Mouse (Mus musculus): Measurements from ENCODE around the gene Vmn2r23. TPM values are rescaled to one million over a fixed set of nuclear protein-coding genes. Genes with fewer than 3 reads are reported as not detected.
"Not testable (repeated sequence)": the region's sequence is repeated elsewhere in the genome, so short reads cannot be mapped to it uniquely, and the experiment has no call there.

Gene Vmn2r23
- not detected in 3 replicates for total RNA-seq (2017)

DNA sequence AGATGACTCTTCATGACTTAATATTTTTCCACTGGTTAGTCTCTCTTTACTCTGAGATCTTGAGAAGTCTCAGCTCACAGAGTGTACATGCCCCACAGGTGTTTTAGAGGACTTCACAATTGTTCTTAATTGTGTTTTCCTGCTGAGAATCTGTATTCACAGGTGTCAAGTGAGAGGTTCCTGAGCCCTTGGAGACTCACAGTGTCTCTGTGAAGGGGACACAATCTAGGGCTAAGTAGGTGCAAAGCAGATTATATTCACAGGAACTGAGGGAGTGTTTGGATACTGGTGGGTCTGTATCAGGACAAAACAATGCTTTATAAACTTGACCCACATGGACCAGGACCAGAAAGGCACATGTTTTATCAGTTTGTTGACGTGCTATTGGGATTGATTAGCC is at the start of gene Vmn2r23:
Vmn2r23 (plus strand) TSS at position 301 of the 400 bp plus-strand sequence.
- no peak for ATAC-seq (replicated peaks; ENCODE audit: insufficient number of reproducible peaks, low FRiP score, low TSS enrichment, poor library complexity, severe bottlenecking)

DNA sequence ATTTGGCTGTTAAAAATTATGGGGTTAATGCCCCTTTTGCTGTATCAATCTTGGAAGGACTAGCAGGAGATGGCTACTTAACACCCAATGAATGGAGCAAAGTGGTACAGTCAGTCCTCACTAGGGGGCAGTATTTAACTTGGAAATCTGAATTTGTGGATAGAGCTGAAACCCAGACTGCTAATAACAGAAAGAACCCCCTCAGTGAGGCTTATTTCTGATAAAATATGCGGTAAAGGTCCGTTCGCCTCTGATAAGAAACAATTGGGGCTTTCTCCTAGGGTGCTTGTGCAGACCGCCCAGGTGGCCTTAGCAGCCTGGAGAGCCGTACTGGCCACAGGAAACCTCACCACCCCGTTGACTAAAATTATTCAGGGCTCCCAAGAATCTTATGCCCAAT is 45.4 kb upstream of the Vmn2r23 start:
- no peak for ATAC-seq (replicated peaks; ENCODE audit: insufficient number of reproducible peaks, low FRiP score, low TSS enrichment, poor library complexity, severe bottlenecking)

DNA sequence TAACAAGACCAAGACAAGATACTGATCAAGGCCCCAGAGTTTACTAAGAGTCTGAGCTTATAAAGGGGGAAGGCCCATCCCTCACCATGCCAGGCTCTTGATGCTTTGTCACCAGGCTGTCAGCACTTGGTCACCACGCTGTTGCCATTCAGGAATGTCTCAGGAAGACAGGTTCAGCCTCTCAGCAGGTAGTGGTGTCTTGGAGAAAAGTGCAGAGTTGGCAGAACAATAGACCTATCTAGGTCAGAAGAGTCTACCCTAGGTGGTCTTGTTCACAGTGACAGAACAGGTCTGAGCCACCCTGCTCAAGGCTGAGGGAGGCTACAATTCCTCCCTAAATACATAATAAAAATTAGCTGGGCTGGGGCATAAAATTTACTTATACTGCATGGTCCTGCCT is 5.8 kb upstream of the Vmn2r23 start:
- not testable (repeated sequence) for ATAC-seq (replicated peaks; ENCODE audit: insufficient number of reproducible peaks, low FRiP score, low TSS enrichment, poor library complexity, severe bottlenecking)

DNA sequence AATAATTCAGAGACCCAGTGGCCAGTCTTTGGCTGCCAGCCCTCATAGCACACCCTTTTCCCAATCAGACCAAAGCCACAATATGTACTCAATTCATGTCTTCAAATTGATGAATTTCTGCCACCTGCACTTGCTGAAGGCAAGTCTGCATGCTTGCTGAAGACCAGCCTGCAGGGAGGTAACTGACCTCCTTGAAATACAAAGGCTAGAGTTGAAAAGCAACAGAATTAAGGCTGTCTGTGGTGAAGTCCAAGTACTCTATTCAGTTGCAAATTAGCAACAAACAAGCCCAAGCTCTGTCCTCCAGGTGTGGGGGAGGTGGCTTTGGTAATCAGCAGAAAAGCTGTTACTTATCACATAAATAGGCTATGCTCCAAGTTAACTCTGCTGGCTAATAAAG is 5.3 kb upstream of the Vmn2r23 start:
- no peak for ATAC-seq (replicated peaks; ENCODE audit: insufficient number of reproducible peaks, low FRiP score, low TSS enrichment, poor library complexity, severe bottlenecking)

DNA sequence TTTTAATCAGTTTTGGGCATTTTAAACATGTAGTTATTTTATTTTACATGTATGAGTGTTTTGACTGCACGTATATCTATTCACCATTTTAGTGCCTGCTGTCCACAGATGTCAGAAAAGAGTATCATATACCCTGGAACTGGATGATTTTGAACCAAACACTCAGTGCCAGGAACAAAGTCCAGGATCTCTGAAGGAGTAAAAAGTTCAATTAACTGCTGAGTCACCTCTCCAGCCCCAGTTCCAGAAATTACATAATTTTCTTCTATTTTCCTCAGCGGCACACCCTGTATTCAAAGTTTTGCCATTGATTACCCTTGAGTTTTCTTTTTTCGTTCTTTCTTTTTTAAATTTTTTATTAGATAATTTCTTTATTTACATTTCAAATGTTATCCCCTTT is 67.6 kb downstream of the Vmn2r23 start:
- no peak for ATAC-seq (replicated peaks; ENCODE audit: insufficient number of reproducible peaks, low FRiP score, low TSS enrichment, poor library complexity, severe bottlenecking)

DNA sequence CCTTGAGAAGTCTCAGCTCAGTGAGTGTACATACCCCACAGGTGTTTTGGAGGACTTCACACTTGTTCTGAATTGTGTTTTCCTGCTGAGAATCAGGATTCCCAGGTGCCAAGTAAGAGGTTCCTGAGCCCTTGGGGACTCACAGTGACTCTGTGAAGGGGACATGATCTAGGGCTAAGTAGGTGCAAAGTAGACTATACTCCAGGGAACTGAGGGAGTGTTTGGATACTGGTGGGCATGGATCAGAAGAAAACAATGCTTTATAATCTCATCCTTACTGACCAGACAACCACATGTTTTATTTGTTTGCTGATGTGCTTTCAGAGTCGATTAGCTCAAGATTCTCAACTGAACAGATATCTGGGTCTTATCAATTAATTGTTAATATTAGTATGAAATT is 76.1 kb downstream of the Vmn2r23 start, which contains the start of gene Vmn2r24:
Vmn2r24 (plus strand) TSS at position 301 of the 400 bp plus-strand sequence.
- ATAC-seq (replicated peaks; ENCODE audit: insufficient number of reproducible peaks, low FRiP score, low TSS enrichment, poor library complexity, severe bottlenecking), result no peak

DNA sequence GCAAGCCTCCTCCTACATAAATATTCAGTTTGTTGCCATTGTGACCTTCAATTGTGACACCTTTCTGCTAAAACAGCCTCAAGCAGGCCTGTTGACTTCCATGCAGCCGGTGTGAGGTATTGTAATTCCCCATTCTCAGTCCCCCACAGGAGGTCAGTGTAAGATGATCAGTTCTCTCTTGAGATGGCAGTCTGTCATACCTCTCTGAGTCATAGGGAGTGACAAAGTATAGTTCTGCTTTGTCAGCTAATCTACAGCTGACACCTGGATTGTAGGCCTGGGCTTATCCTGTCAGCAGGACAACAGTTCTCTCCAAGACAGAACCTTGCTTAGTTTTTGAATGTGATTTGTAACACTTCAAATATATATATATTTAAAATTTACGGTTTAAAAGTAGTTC is 82.4 kb downstream of the Vmn2r23 start:
- ATAC-seq (replicated peaks; ENCODE audit: insufficient number of reproducible peaks, low FRiP score, low TSS enrichment, poor library complexity, severe bottlenecking), result no peak

DNA sequence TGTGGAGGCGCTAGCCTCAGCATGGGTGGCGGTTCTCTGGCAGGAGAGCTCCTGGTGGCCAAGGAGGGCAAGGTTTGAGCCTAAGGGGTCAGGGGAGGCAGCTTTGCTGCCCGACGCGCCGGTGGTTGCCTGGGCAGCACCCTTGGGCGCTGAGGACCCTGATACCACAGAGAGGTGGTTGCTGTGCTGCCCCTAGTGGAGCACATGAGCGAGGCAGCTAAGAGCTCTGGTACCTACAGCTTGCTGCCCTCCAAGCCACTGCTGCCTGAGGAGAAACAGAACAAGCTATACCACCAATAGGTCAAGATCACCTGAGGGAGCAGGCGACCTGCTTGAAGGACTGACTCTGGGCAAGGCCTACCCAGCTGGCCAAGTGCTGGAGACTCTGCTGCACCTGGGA is 91.3 kb downstream of the Vmn2r23 start:
- no peak for ATAC-seq (replicated peaks; ENCODE audit: insufficient number of reproducible peaks, low FRiP score, low TSS enrichment, poor library complexity, severe bottlenecking)

Other genes starting within 250 kb of the Vmn2r23 start
- not detected in 3 replicates for gene Vmn2r21, start 169.3 kb upstream of the Vmn2r23 start, total RNA-seq (2017)
- gene Vmn2r22, start 51.9 kb upstream of the Vmn2r23 start, total RNA-seq (2017), result not detected in 3 replicates
- not detected in 3 replicates for gene Vmn2r24, start 76.2 kb downstream of the Vmn2r23 start, total RNA-seq (2017)
- not detected in 3 replicates for gene Vmn2r25, start 150.8 kb downstream of the Vmn2r23 start, total RNA-seq (2017)